Mouse (Mus musculus) limb, embryonic 11.5 days (tissue): ENCODE data around the gene Efr3b. TPM values are rescaled to one million over a fixed set of nuclear protein-coding genes. Genes with fewer than 3 reads are reported as not detected.

Source experiments
- ATAC-seq: fragments of 200-750 bp; cut with Nextera tagmentation; 2 replicates; pipeline ENCODE4 v1.8.0; 2017; ENCODE audit warnings: low read depth; ENCODE audit not compliant: insufficient number of reproducible peaks, low FRiP score, low TSS enrichment
- DNase-seq: peaks from one replicate; pipeline ENCODE4 v3.0.0-alpha.2; 2015; ENCODE audit warnings: low spot score
- H3K27ac ChIP-seq: fragments of 300-500 bp; sonication (generic); replicated peaks from 2 replicates; pipeline ENCODE4 v1.5.1; 2014; ENCODE audit warnings: low read depth, mild to moderate bottlenecking, low read length
- H3K27me3 ChIP-seq: fragments of 300-500 bp; sonication (generic); 2 replicates; pipeline ENCODE4 v1.6.1; 2014; ENCODE audit warnings: mild to moderate bottlenecking, low read length, mixed read lengths; ENCODE audit not compliant: control insufficient read depth, insufficient read depth
- H3K36me3 ChIP-seq: fragments of 300-500 bp; sonication (generic); 2 replicates; pipeline ENCODE4 v1.6.1; 2014; ENCODE audit warnings: mild to moderate bottlenecking, low read length, moderate library complexity, mixed read lengths; ENCODE audit not compliant: control insufficient read depth, insufficient read depth
- H3K4me1 ChIP-seq: fragments of 300-500 bp; sonication (generic); 2 replicates; pipeline ENCODE4 v1.6.1; 2014; ENCODE audit warnings: low read length, mixed read lengths; ENCODE audit not compliant: control insufficient read depth, insufficient read depth
- H3K4me2 ChIP-seq: fragments of 300-500 bp; sonication (generic); 2 replicates; pipeline ENCODE4 v1.6.1; 2014; ENCODE audit warnings: low read depth, mild to moderate bottlenecking, moderate library complexity; ENCODE audit not compliant: severe bottlenecking
- H3K4me3 ChIP-seq: fragments of 300-500 bp; sonication (generic); 2 replicates; pipeline ENCODE4 v1.5.1; 2014; ENCODE audit warnings: low read depth, low read length
- H3K9ac ChIP-seq: fragments of 300-500 bp; sonication (generic); 2 replicates; pipeline ENCODE4 v1.6.1; 2014; ENCODE audit warnings: mild to moderate bottlenecking, low read length
- H3K9me3 ChIP-seq: fragments of 300-500 bp; sonication (generic); 2 replicates; pipeline ENCODE4 v1.6.1; 2016; ENCODE audit warnings: low read length; ENCODE audit not compliant: control insufficient read depth
- WGBS: fragments of 180-500 bp; shearing (Covaris S2); extraction: QIAGEN DNeasy Blood & Tissue Kit; methylation state at CpG from one replicate; pipeline ENCODE4 v1.1.7; 2014; 5-methylcytosine and 5-hydroxymethylcytosine counted together
- polyA plus RNA-seq: library from polyadenylated mRNA; unstranded; fragments of >200 nt; fragmentation: Nextera tagmentation; extraction: Ambion mirVana; gene quantifications from 2 replicates; pipeline ENCODE4 v1.2.1, GENCODE M21; 2014

Gene Efr3b
- polyA plus RNA-seq, 1 experiment from 2014 or later: 6.3 TPM

DNA sequence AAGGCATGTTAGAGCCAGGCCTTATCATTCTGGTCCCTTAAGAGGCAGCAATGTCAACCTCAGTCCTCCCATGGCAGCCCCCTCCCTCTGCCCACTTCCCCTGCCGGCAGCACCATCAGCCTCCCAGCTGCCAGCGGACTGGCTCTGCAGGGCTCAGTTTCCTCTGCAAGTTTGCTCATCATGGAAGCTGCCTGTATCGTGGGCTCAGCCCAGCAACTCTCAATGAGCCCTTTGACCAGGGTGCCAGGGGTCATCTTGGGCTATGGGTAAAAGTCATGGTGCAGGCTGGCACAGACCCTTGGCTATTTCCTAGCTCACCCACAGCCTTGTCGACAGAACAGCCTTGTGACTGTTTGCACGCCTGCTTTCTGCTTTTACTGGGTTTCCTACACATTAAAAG is 14.4 kb downstream of the Efr3b start:
- H3K4me3 ChIP-seq: no peak overlapping the region
- H3K9me3 ChIP-seq: no peaks in the 10 kb centered on the region
- no peak overlapping the region for H3K4me2 ChIP-seq
- no peaks in the 10 kb centered on the region for H3K36me3 ChIP-seq
- WGBS: 81% methylated on average over 5 of the region's 5 CpGs
- no peak for ATAC-seq
- no peak overlapping the region for H3K9ac ChIP-seq
- DNase-seq: no peak
- H3K4me1 ChIP-seq: no peaks in the 10 kb centered on the region
- H3K27ac ChIP-seq: no peak overlapping the region
- H3K27me3 ChIP-seq: no peaks in the 10 kb centered on the region

DNA sequence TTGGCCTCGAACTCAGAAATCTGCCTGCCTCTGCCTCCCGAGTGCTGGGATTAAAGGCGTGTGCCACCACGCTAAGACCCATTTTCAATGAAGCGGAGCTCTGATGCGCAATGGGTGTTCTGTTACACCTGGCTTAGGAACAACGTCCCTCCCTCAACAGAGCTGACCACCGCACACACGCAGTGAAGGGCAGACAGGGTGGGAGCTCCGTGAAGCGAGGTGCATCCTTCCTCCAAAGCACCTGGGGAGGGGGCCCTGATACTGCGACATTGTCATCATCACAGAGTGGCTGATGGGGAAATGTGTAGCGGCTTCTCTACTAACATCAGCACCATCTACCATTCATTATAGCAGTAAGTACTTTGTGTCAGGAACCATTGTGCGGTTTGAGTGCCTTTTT is 15.2 kb downstream of the Efr3b start:
- 95% methylated on average over 14 of the region's 14 CpGs for WGBS
- Histone ChIP-seq H3K4me1 (no peaks in the 10 kb centered on the region), H3K27ac (no peak overlapping the region), H3K36me3 (no peaks in the 10 kb centered on the region), H3K9ac (no peak overlapping the region), H3K9me3 (no peaks in the 10 kb centered on the region), H3K4me2 (no peak overlapping the region), H3K27me3 (no peaks in the 10 kb centered on the region), H3K4me3 (no peak overlapping the region)
- no peak for DNase-seq
- ATAC-seq: no peak

DNA sequence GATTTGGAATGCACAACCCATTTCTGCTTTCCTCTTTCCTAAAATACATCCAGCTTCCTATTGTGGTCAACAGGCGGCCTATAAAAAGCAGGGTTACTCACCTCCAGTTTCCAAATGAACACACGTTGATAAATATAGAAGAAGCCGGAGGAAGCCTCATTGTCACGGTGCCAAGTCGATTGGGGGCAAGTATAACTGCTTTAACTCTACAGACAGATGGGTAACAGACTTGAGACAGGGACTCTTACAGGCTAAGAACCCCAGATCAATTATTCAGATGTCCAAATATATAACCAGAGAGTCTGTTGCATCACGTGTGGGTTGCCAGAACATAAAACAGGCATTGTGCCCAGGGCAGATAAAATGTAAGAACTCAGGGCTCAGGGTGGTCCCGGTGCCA is 15.9 kb downstream of the Efr3b start:
- ATAC-seq (no peak), DNase-seq (no peak)
- no peak overlapping the region for H3K27ac ChIP-seq
- no peaks in the 10 kb centered on the region for H3K36me3 ChIP-seq
- no peaks in the 10 kb centered on the region for H3K9me3 ChIP-seq
- no peak overlapping the region for H3K4me3 ChIP-seq
- H3K4me2 ChIP-seq: no peak overlapping the region
- no peaks in the 10 kb centered on the region for H3K4me1 ChIP-seq
- H3K9ac ChIP-seq: no peak overlapping the region
- 88% methylated on average over 7 of the region's 7 CpGs for WGBS
- no peaks in the 10 kb centered on the region for H3K27me3 ChIP-seq

DNA sequence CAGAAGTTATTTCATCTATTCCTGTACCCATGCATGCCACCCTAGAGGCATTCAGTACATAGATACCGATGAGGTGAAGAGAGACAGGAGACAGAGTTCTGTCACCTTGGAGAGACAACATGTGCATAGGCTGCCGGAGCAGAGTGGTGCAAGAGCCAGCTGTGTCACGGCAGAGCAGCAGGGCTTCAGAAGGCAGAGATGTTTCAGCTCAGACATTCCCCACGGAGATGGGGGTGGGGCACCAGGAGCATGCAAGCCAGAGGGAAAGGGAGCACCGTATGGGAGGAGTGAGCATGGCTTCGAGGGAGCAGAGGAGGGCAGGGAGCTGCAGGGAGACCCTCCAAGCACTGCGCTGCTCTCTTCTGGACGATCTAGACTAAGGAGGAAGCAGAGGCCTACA is 18.2 kb downstream of the Efr3b start:
- WGBS: 53% methylated on average over 8 of the region's 8 CpGs
- H3K27me3 ChIP-seq: no peaks in the 10 kb centered on the region
- H3K9me3 ChIP-seq: no peaks in the 10 kb centered on the region
- H3K4me1 ChIP-seq: no peaks in the 10 kb centered on the region
- no peak overlapping the region for H3K4me2 ChIP-seq
- ATAC-seq: no peak
- no peaks in the 10 kb centered on the region for H3K36me3 ChIP-seq
- no peak overlapping the region for H3K27ac ChIP-seq
- no peak overlapping the region for H3K9ac ChIP-seq
- H3K4me3 ChIP-seq: no peak overlapping the region
- DNase-seq: no peak

DNA sequence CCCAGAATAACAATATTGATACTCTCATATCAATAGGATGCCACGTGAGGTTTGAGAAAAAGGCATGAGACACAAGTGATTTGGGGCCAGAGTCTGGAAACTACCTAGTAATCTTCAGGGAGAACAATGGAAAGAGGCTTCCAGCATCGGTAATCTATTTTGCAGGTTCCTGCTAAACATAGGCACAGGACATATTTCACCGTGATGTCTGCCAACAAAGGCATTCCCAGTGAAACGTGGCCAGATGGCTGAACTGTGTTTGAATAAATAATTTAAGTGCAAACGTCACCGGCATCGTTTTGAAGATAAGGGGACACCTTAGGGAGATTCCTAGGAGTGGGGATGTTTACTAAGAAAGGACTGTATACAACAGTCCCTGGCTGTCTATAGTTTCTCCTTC is 22.4 kb downstream of the Efr3b start:
- Histone ChIP-seq H3K4me2 (no peak overlapping the region), H3K36me3 (no peaks in the 10 kb centered on the region), H3K4me3 (no peak overlapping the region), H3K4me1 (no peaks in the 10 kb centered on the region), H3K9me3 (no peaks in the 10 kb centered on the region), H3K27ac (no peak overlapping the region), H3K9ac (no peak overlapping the region), H3K27me3 (no peaks in the 10 kb centered on the region)
- DNase-seq: no peak
- no peak for ATAC-seq
- 79% methylated on average over 7 of the region's 7 CpGs for WGBS

DNA sequence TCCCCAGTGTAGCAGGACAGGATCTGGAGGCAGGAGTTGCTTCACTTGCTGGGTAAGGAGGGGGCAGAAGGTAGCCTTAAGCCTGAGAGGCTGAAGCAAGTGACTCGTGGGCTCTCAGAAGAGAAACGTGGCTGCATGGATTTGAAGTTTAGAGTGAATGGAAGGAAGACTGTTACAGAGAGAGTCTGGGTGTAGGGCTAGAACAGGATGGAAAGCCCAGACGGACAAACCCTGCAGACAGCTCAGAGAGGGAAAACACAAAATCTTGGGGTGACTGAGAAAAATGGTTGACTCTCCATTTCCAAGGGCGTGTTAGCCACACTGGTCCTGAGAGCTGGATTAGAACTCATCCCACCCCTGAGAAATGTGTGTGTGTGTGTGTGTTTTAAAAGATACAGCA is 23.0 kb downstream of the Efr3b start:
- ATAC-seq: no peak
- no peaks in the 10 kb centered on the region for H3K4me1 ChIP-seq
- WGBS: 74% methylated on average over 4 of the region's 4 CpGs

DNA sequence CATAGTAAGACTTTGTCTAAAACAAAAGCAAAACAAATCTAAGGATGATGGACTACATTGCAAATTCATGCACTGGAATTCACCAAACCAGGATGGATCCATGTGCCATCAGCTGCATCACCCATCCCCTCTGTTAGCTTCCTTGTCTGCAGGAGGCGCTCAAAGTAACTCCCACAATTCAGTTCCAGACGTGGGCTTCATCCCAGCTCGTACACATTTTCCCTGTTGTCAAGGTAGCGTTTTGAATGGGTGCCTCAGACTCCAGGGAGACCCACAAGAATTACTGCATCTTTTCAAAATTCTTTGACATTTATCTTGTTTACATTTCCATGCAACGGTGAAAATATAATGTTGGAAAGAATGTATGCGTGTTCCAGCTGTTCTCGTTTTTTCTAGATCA is 23.5 kb downstream of the Efr3b start:
- Histone ChIP-seq H3K36me3 (no peaks in the 10 kb centered on the region), H3K4me1 (no peaks in the 10 kb centered on the region), H3K4me3 (no peak overlapping the region), H3K27ac (no peak overlapping the region), H3K9ac (no peak overlapping the region), H3K4me2 (no peak overlapping the region), H3K27me3 (no peaks in the 10 kb centered on the region), H3K9me3 (no peaks in the 10 kb centered on the region)
- WGBS: 86% methylated on average over 7 of the region's 7 CpGs
- DNase-seq (no peak), ATAC-seq (no peak)

More for the DNA sequence above, 23.0 kb downstream of the Efr3b start:
- Histone ChIP-seq H3K27me3 (no peaks in the 10 kb centered on the region), H3K9ac (no peak overlapping the region), H3K9me3 (no peaks in the 10 kb centered on the region), H3K4me2 (no peak overlapping the region), H3K36me3 (no peaks in the 10 kb centered on the region), H3K4me3 (no peak overlapping the region), H3K27ac (no peak overlapping the region)
- DNase-seq: no peak

DNA sequence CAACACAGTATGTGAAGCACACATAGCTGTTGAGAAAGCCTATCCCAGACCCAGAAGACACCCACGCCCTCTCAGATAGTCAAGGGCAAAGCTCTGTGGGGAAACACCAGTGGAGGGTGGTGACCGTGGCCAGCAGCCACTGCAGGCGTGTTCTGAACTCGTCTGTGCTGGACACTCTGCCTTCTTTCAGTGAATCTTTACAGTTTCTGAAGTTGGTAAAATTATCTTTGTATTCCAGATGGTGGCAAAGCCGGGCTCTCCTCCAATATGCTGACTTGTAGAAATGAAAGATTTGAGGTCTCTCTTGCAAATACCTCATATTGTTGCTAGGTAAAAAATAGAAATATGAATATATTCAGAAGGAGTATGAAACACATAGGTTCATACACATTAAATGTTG is 27.0 kb downstream of the Efr3b start:
- no peaks in the 10 kb centered on the region for H3K9me3 ChIP-seq
- no peak for DNase-seq
- H3K27ac ChIP-seq: no peak overlapping the region
- WGBS: 87% methylated on average over 5 of the region's 5 CpGs
- no peak overlapping the region for H3K9ac ChIP-seq
- H3K4me1 ChIP-seq: peaks cover 16% of the 10 kb centered on the region
- no peak overlapping the region for H3K4me3 ChIP-seq
- H3K4me2 ChIP-seq: no peak overlapping the region
- no peaks in the 10 kb centered on the region for H3K27me3 ChIP-seq
- H3K36me3 ChIP-seq: no peaks in the 10 kb centered on the region
- no peak for ATAC-seq

DNA sequence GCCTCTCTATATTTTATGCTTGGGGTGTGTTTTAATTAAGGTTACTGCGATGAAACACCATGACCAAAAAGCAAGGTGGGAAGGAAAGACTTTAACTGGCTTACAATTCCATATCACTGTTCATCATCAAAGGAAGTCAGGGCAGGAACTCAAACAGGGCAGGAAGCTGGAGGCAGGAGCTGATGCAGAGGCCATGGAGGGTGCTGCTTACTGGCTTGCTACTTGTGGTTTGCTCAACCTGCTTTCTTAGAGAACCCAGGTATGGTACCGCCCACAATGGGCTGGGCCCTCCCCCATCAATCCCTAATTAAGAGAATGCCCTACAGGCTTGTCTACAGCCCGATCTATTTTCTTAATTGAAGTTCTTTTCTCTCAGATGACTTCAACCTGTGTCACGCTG is 27.4 kb downstream of the Efr3b start:
- DNase-seq (no peak), ATAC-seq (no peak)
- Histone ChIP-seq H3K36me3 (no peaks in the 10 kb centered on the region), H3K27me3 (no peaks in the 10 kb centered on the region), H3K4me2 (no peak overlapping the region), H3K9ac (no peak overlapping the region), H3K4me3 (no peak overlapping the region), H3K9me3 (no peaks in the 10 kb centered on the region), H3K4me1 (peaks cover 16% of the 10 kb centered on the region), H3K27ac (no peak overlapping the region)
- 90% methylated on average over 4 of the region's 4 CpGs for WGBS
